Mouse (Mus musculus): ENCODE measurements around the gene Prpsap1. TPM values are rescaled to one million over a fixed set of nuclear protein-coding genes. Genes with fewer than 3 reads are reported as not detected.
A peak's percentile ranks its signal among the peaks of the same experiment; 100 is the strongest.
"Not testable (repeated sequence)": the region's sequence is repeated elsewhere in the genome, so short reads cannot be mapped to it uniquely, and the experiment has no call there.

Gene Prpsap1
- polyA plus RNA-seq, 1 experiment from 2014 or later, result 227 TPM

- Histone ChIP-seq H3K9me3 (replicated peaks) (no peaks in the 10 kb centered on the region), H3K27me3 (ENCODE audit: low read depth, poor library complexity, severe bottlenecking) (peaks cover 25% of the 10 kb centered on the region), H3K36me3 (no peaks in the 10 kb centered on the region), H3K4me3 (no peak overlapping the region), H3K27ac (replicated peaks) (no peak overlapping the region), H3K4me1 (peaks cover 8% of the 10 kb centered on the region)
- no peak for DNase-seq (ENCODE audit: low spot score)
- WGBS, result 59% methylated on average over 7 of the region's 7 CpGs
Observed at GRCm38 (mm10) chr11:116511301-116511868, 17.4 kb upstream of the Prpsap1 start.

GRCm38 (mm10) chr11:116508689-116509088 is 14.7 kb upstream of the Prpsap1 start:
- Histone ChIP-seq H3K4me3 (no peak overlapping the region), H3K36me3 (no peaks in the 10 kb centered on the region), H3K27ac (replicated peaks) (no peak overlapping the region), H3K9me3 (replicated peaks) (no peaks in the 10 kb centered on the region), H3K27me3 (ENCODE audit: low read depth, poor library complexity, severe bottlenecking) (peaks cover 1% of the 10 kb centered on the region; the same call in 1 of the 2 replicates), H3K4me1 (no peaks in the 10 kb centered on the region)
- 61% methylated on average over 2 of the region's 2 CpGs for WGBS
- DNase-seq (ENCODE audit: low spot score), result no peak

- WGBS, result 86% methylated on average over 17 of the region's 17 CpGs
- no peak for DNase-seq (ENCODE audit: low spot score)
- no peak overlapping the region for H3K27ac ChIP-seq (replicated peaks)
- no peak overlapping the region for H3K4me3 ChIP-seq
- no peaks in the 10 kb centered on the region for H3K36me3 ChIP-seq
- H3K4me1 ChIP-seq, result peaks cover under 1% of the 10 kb centered on the region; the same call in 1 of the 2 replicates
- no peaks in the 10 kb centered on the region for H3K9me3 ChIP-seq (replicated peaks)
- H3K27me3 ChIP-seq (ENCODE audit: low read depth, poor library complexity, severe bottlenecking), result no peaks in the 10 kb centered on the region
Observed at GRCm38 (mm10) chr11:116506151-116506875, 12.3 kb upstream of the Prpsap1 start.

- 79% methylated on average over 5 of the region's 5 CpGs for WGBS
- H3K4me3 ChIP-seq, result no peak overlapping the region
- no peaks in the 10 kb centered on the region for H3K36me3 ChIP-seq
- H3K9me3 ChIP-seq (replicated peaks), result no peaks in the 10 kb centered on the region
- peaks cover 4% of the 10 kb centered on the region for H3K4me1 ChIP-seq
- no peak overlapping the region for H3K27ac ChIP-seq (replicated peaks)
- no peaks in the 10 kb centered on the region for H3K27me3 ChIP-seq (ENCODE audit: low read depth, poor library complexity, severe bottlenecking)
- DNase-seq (ENCODE audit: low spot score), result no peak
Observed at GRCm38 (mm10) chr11:116505573-116505972, 11.6 kb upstream of the Prpsap1 start.

GRCm38 (mm10) chr11:116504516-116504915 is 10.5 kb upstream of the Prpsap1 start:
- Histone ChIP-seq H3K27me3 (ENCODE audit: low read depth, poor library complexity, severe bottlenecking) (no peaks in the 10 kb centered on the region), H3K4me3 (no peak overlapping the region), H3K4me1 (peaks cover 4% of the 10 kb centered on the region), H3K36me3 (no peaks in the 10 kb centered on the region), H3K27ac (replicated peaks) (no peak overlapping the region), H3K9me3 (replicated peaks) (no peaks in the 10 kb centered on the region)
- 91% methylated on average over 17 of the region's 17 CpGs for WGBS
- DNase-seq (ENCODE audit: low spot score), result no peak

- Histone ChIP-seq H3K9me3 (replicated peaks) (no peaks in the 10 kb centered on the region), H3K36me3 (no peaks in the 10 kb centered on the region), H3K27me3 (ENCODE audit: low read depth, poor library complexity, severe bottlenecking) (no peaks in the 10 kb centered on the region), H3K4me3 (no peak overlapping the region), H3K27ac (replicated peaks) (no peak overlapping the region), H3K4me1 (peaks cover 9% of the 10 kb centered on the region)
- WGBS, result 41% methylated on average over 7 of the region's 7 CpGs
- DNase-seq (ENCODE audit: low spot score), result no peak
Observed at GRCm38 (mm10) chr11:116501005-116501746, 7.2 kb upstream of the Prpsap1 start.

- Histone ChIP-seq H3K4me1 (peaks cover 21% of the 10 kb centered on the region), H3K36me3 (no peaks in the 10 kb centered on the region), H3K27ac (replicated peaks) (no peak overlapping the region), H3K27me3 (ENCODE audit: low read depth, poor library complexity, severe bottlenecking) (no peaks in the 10 kb centered on the region), H3K4me3 (no peak overlapping the region), H3K9me3 (replicated peaks) (no peaks in the 10 kb centered on the region)
- no peak for DNase-seq (ENCODE audit: low spot score)
- WGBS, result 47% methylated on average over 6 of the region's 6 CpGs
Observed at GRCm38 (mm10) chr11:116499018-116499417, 5.0 kb upstream of the Prpsap1 start.

GRCm38 (mm10) chr11:116498596-116498995 is 4.6 kb upstream of the Prpsap1 start:
- Histone ChIP-seq H3K4me3 (peak overlapping the region; percentile 33), H3K27ac (replicated peaks) (no peak overlapping the region; the same call in 1 of the 2 replicates), H3K9me3 (replicated peaks) (no peaks in the 10 kb centered on the region), H3K36me3 (no peaks in the 10 kb centered on the region), H3K4me1 (peaks cover 25% of the 10 kb centered on the region), H3K27me3 (ENCODE audit: low read depth, poor library complexity, severe bottlenecking) (no peaks in the 10 kb centered on the region)
- WGBS, result 21% methylated on average over 34 of the region's 34 CpGs
- DNase-seq (ENCODE audit: low spot score), result no peak

GRCm38 (mm10) chr11:116497313-116497712 is 3.3 kb upstream of the Prpsap1 start:
- H3K27ac ChIP-seq (replicated peaks), result no peak overlapping the region

GRCm38 (mm10) chr11:116494474-116495174 is 622 bp upstream of the Prpsap1 start:
- no peak for DNase-seq (ENCODE audit: low spot score)
- peaks cover 29% of the 10 kb centered on the region for H3K4me1 ChIP-seq
- H3K9me3 ChIP-seq (replicated peaks), result no peaks in the 10 kb centered on the region
- WGBS, result 70% methylated on average over 13 of the region's 13 CpGs
- no peaks in the 10 kb centered on the region for H3K36me3 ChIP-seq
- no peaks in the 10 kb centered on the region for H3K27me3 ChIP-seq (ENCODE audit: low read depth, poor library complexity, severe bottlenecking)
- no peak overlapping the region for H3K4me3 ChIP-seq
- peak overlapping the region; percentile 76 for H3K27ac ChIP-seq (replicated peaks)

More at GRCm38 (mm10) chr11:116497313-116497712, 3.3 kb upstream of the Prpsap1 start:
- no peak overlapping the region for H3K4me3 ChIP-seq
- no peaks in the 10 kb centered on the region for H3K9me3 ChIP-seq (replicated peaks)
- H3K36me3 ChIP-seq, result no peaks in the 10 kb centered on the region
- DNase-seq (ENCODE audit: low spot score), result no peak
- H3K27me3 ChIP-seq (ENCODE audit: low read depth, poor library complexity, severe bottlenecking), result no peaks in the 10 kb centered on the region
- H3K4me1 ChIP-seq, result peaks cover 26% of the 10 kb centered on the region
- WGBS, result 89% methylated on average over 4 of the region's 4 CpGs

- 87% methylated on average over 5 of the region's 5 CpGs for WGBS
- no peaks in the 10 kb centered on the region for H3K27me3 ChIP-seq (ENCODE audit: low read depth, poor library complexity, severe bottlenecking)
- H3K9me3 ChIP-seq (replicated peaks), result peaks cover 6% of the 10 kb centered on the region; the same call in 1 of the 2 replicates
- peaks cover 6% of the 10 kb centered on the region for H3K36me3 ChIP-seq
- peaks cover 35% of the 10 kb centered on the region for H3K4me1 ChIP-seq
- H3K27ac ChIP-seq (replicated peaks), result no peak overlapping the region
- DNase-seq (ENCODE audit: low spot score), result no peak
- H3K4me3 ChIP-seq, result no peak overlapping the region
Observed at GRCm38 (mm10) chr11:116493191-116493590, 811 bp downstream of the Prpsap1 start.

GRCm38 (mm10) chr11:116492507-116492906 is 1.5 kb downstream of the Prpsap1 start:
- 90% methylated on average over 1 of the region's 1 CpGs for whole genome bisulfite sequencing
- not testable (repeated sequence) for H3K4me3 ChIP-seq; DNase-seq (ENCODE audit: low spot score); H3K27me3 ChIP-seq (ENCODE audit: low read depth, poor library complexity, severe bottlenecking); H3K27ac ChIP-seq (replicated peaks); H3K9me3 ChIP-seq (replicated peaks)
- H3K4me1 ChIP-seq, result peaks cover 35% of the 10 kb centered on the region
- peaks cover 13% of the 10 kb centered on the region for H3K36me3 ChIP-seq
